Mouse (Mus musculus) hindbrain, embryonic 10.5 days (tissue): ENCODE measurements around the gene Naga. TPM values are rescaled to one million over a fixed set of nuclear protein-coding genes. Genes with fewer than 3 reads are reported as not detected.

Experiments used
- DNase-seq: peaks from one replicate; pipeline ENCODE4 v3.0.0-alpha.2; 2017; ENCODE audit warnings: low spot score
- H3K27ac ChIP-seq: fragments of 300-500 bp; sonication (generic); 2 replicates; pipeline ENCODE4 v1.5.1; 2016; ENCODE audit warnings: mild to moderate bottlenecking, moderate library complexity
- H3K27me3 ChIP-seq: fragments of 300-500 bp; sonication (generic); 2 replicates; pipeline ENCODE4 v1.6.1; 2016; ENCODE audit warnings: mild to moderate bottlenecking; ENCODE audit not compliant: poor library complexity, insufficient read depth, severe bottlenecking
- H3K36me3 ChIP-seq: fragments of 300-500 bp; sonication (generic); 2 replicates; pipeline ENCODE4 v1.6.1; 2016; ENCODE audit warnings: mild to moderate bottlenecking, moderate library complexity
- H3K4me1 ChIP-seq: fragments of 300-500 bp; sonication (generic); replicated peaks from 2 replicates; pipeline ENCODE4 v1.6.1; 2016; ENCODE audit warnings: mild to moderate bottlenecking
- H3K4me3 ChIP-seq: fragments of 300-500 bp; sonication (generic); 2 replicates; pipeline ENCODE4 v1.5.1; 2016; ENCODE audit warnings: mild to moderate bottlenecking, moderate library complexity
- H3K9me3 ChIP-seq: fragments of 300-500 bp; sonication (generic); 2 replicates; pipeline ENCODE4 v1.6.1; 2016; ENCODE audit warnings: mild to moderate bottlenecking, moderate library complexity
- WGBS: fragments of 180-500 bp; shearing (Covaris S2); methylation state at CpG from one replicate; pipeline ENCODE4 v1.1.7; 2016; 5-methylcytosine and 5-hydroxymethylcytosine counted together
- polyA plus RNA-seq: library from polyadenylated mRNA; unstranded; fragments of >200 nt; fragmentation: Nextera tagmentation; extraction: Ambion mirVana; gene quantifications from 2 replicates; pipeline ENCODE4 v1.2.1, GENCODE M21; 2016

Gene Naga
- polyA plus RNA-seq, 1 experiment from 2014 or later, result 24.9 TPM

DNA sequence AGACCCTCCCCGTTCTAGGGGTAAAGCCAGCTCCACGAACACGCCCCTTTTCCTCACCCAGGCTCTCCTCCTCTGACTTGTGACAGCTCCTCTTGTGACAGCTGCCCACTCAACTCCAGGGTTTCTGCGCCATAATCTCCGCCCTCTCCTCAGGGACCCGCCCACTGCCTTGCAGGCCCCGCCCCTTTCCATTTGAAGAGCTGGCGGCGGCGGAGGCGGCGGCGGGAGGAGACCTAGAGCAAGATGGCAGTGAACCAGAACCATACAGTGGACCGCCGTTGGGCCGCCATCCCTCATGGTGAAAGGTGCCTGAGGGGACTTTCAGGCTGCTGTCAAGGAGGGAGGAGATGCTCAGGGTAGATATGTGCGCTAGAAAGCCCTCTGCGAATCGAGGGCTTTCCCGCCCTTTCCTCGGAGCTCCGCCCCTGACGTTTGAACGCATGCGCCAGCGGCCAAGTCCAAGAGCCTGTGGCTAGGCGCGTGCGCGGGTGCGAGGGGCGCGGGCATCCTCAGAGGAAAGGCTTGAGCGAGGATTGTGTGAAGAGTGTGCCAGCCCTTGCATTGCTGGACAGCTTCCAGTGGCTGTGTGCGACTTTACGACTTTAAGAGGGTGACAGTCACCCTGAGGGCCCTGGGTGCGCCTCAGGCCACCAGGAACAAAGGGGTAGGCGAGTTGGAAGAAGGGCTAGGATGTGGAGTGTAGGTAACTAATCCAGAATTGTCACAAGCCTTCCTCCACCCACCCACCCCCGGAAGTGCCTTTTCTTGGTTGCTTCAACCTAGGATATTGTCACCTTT is 39.8 kb downstream of the Naga start, which contains the start of gene Wbp2nl:
Wbp2nl (plus strand) TSS at position 191 of the 798 bp plus-strand sequence.
- Histone ChIP-seq H3K4me1 (peaks cover 16% of the 10 kb centered on the region), H3K27ac (no peak within 1 kb of the TSS), H3K4me3 (no peak within 1 kb of the TSS), H3K36me3 (no peaks in the 10 kb centered on the region), H3K27me3 (peaks cover 12% of the 10 kb centered on the region; the same call in 1 of the 2 replicates), H3K9me3 (peaks cover 5% of the 10 kb centered on the region; the same call in 1 of the 2 replicates)
- no peak for DNase-seq
- 59% methylated on average over 39 of the region's 39 CpGs for whole genome bisulfite sequencing

DNA sequence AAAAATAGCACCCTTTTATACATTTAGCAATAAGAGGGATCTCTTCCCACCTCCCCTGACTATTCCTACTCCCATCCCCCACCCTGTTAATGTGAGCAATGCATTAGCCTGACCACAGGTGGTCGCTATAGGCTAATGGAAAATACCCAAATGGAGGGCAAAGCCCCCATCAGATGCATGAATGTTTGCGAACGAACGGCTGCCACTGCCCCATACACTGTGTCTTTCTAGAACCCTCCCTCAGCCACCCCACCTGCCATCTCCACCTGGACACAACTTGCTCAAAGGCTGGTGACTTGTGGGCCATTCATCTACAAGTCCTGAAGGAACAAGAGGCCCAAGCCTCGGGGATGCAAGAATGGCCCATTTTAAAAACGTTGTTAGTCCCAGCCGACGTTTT is 44.7 kb downstream of the Naga start:
- Histone ChIP-seq H3K27me3 (peaks cover 6% of the 10 kb centered on the region; the same call in 1 of the 2 replicates), H3K27ac (no peak overlapping the region), H3K4me3 (no peak overlapping the region), H3K4me1 (peaks cover 32% of the 10 kb centered on the region), H3K36me3 (peaks cover 30% of the 10 kb centered on the region), H3K9me3 (peaks cover 5% of the 10 kb centered on the region; the same call in 1 of the 2 replicates)
- WGBS, result 53% methylated on average over 8 of the region's 8 CpGs
- DNase-seq, result peak; percentile 36

DNA sequence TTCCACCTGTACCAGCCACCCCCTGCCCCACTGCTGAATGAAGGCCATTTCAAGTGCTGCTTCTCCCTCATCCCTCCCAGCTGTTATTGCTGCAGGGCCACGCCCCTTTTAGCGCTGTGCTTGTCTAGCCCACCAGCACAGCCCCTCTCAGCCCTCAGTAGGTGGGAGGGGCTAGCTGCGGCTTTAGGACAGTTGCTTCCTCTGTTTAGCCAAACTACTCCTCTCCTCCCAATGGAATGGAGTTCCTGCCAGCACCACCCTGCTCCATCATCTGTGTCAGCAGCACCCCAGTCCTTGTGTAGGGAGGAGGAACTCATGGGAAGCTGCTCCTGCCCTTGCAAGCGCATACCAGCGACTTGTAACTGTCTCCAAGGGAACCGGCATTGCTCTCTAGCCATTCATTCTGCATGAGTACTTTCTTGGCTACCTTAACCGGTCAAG is 45.4 kb downstream of the Naga start:
- Histone ChIP-seq H3K4me3 (peak overlapping the region; percentile 32), H3K4me1 (peaks cover 27% of the 10 kb centered on the region), H3K9me3 (no peaks in the 10 kb centered on the region), H3K27me3 (no peaks in the 10 kb centered on the region), H3K36me3 (peaks cover 37% of the 10 kb centered on the region), H3K27ac (peak overlapping the region; percentile 66)
- peak; percentile 70 for DNase-seq
- WGBS, result 8% methylated on average over 7 of the region's 7 CpGs

DNA sequence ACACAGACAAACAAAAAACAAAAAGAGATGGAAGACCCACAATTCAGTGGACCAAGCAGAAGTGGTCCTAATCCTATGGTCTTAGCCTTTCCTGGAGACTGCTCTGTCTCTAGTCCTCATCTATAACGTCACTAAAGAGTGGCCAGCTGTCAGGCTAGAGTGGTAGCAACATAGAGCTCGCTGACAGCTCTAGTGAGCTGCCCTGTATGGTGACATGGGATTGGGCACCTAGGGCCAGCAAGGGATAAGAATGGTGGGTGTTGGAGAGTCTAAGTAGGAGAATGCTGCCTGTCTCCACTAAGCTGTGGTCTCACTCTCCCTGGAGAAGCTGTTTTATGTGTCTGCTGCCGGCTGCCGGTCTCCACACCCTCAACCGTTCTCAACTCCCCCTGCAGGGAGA is 45.9 kb downstream of the Naga start:
- Histone ChIP-seq H3K4me1 (peaks cover 27% of the 10 kb centered on the region), H3K9me3 (no peaks in the 10 kb centered on the region), H3K27me3 (no peaks in the 10 kb centered on the region), H3K4me3 (peak overlapping the region; percentile 32), H3K27ac (peak overlapping the region; percentile 66), H3K36me3 (peaks cover 42% of the 10 kb centered on the region)
- DNase-seq, result no peak
- 20% methylated on average over 5 of the region's 5 CpGs for WGBS

DNA sequence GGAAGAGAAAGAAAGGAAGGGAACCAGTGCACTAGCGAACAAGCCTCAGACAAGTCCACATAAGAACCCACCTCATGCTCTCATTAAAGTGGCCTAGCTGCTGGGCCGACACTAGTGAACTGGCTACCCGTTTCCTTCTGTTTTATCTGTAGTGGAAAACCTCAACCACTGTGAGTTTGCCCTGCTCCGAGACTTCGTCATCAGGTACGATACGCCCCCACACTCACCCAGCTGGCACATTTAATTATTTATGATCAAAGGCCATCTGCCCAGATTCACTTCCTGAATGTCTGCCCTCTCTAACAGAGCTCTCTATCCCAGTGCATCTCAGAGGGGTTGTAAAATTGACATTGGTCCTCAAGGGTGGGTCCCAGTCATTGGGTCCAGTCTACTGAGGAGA is 48.5 kb downstream of the Naga start:
- DNase-seq, result no peak
- H3K4me1 ChIP-seq, result peaks cover 23% of the 10 kb centered on the region
- H3K4me3 ChIP-seq, result no peak overlapping the region
- H3K27me3 ChIP-seq, result no peaks in the 10 kb centered on the region
- 94% methylated on average over 7 of the region's 7 CpGs for WGBS
- peaks cover 68% of the 10 kb centered on the region for H3K36me3 ChIP-seq
- H3K9me3 ChIP-seq, result no peaks in the 10 kb centered on the region
- H3K27ac ChIP-seq, result no peak overlapping the region

DNA sequence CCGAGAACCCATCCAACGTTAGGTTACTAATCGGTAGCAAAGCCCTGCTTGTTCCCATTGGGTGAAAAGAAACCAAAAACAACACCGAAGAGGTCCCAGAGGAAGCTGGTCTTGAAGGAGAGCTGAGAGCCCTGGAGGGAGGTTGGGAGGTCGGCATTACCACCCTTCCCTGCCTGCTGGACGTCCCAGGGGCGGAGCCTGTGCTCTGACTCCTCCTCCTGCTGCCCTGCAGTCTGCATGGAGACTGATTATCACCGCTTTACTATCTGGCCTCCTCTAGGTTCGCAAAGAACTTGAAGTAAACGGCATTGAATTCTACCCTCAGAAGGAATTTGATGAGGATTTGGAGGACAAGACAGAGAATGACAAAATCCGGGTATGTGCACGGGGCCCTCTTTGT is 52.6 kb downstream of the Naga start:
- WGBS, result 71% methylated on average over 12 of the region's 12 CpGs
- Histone ChIP-seq H3K4me3 (no peak overlapping the region), H3K27ac (no peak overlapping the region), H3K4me1 (no peaks in the 10 kb centered on the region), H3K27me3 (no peaks in the 10 kb centered on the region), H3K9me3 (no peaks in the 10 kb centered on the region), H3K36me3 (peaks cover 99% of the 10 kb centered on the region)
- no peak for DNase-seq

DNA sequence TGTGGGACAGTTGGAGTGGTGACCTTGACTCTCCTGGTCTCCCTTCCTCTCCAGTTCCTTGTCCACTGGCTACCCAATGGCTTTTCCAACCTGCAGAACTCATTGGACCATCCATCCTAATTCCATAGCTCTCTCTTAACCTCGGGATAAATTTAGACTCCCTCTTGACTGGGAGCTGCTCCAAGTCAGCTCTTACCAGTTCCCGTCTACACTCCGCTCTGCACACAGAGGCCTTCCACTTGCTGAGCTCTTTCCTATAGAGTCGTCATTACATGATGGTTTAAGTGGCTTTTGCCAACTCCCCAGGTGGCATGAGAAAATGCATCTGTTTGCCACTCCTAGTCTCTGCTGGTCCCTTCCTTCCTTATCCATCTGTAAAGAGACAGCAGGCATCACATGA is 58.1 kb downstream of the Naga start:
- WGBS, result 87% methylated on average over 4 of the region's 4 CpGs

More for the DNA sequence above, 58.1 kb downstream of the Naga start:
- no peak for DNase-seq
- Histone ChIP-seq H3K4me3 (no peak overlapping the region), H3K27me3 (peaks cover under 1% of the 10 kb centered on the region; the same call in 1 of the 2 replicates), H3K9me3 (no peaks in the 10 kb centered on the region), H3K27ac (no peak overlapping the region), H3K36me3 (peaks cover 90% of the 10 kb centered on the region), H3K4me1 (peaks cover 26% of the 10 kb centered on the region)

Other genes with a start within 250 kb of the Naga start
- gene Ccdc134, start 211.0 kb downstream of the Naga start, polyA plus RNA-seq, result 19.6 and 23.4 TPM in 2 replicates
- gene Srebf2, start 191.7 kb downstream of the Naga start, polyA plus RNA-seq, result 211 and 242 TPM in 2 replicates
- gene Shisa8, start 126.1 kb downstream of the Naga start, polyA plus RNA-seq, result 1.6 and 1.8 TPM in 2 replicates
- 0.18 and 0.46 TPM in 2 replicates for gene Tnfrsf13c, start 114.6 kb downstream of the Naga start, polyA plus RNA-seq
- gene Cenpm, start 94.2 kb downstream of the Naga start, polyA plus RNA-seq, result 86.2 and 92.6 TPM in 2 replicates
- 0.17 and 1.5 TPM in 2 replicates for gene 1500009C09Rik, start 86.5 kb downstream of the Naga start, polyA plus RNA-seq
- 72.8 and 111 TPM in 2 replicates for gene Sept3, start 64.0 kb downstream of the Naga start, polyA plus RNA-seq
- 0.19 TPM in 1 of 2 replicates, not detected in the other for gene Wbp2nl, start 40.0 kb downstream of the Naga start, polyA plus RNA-seq
- gene Pheta2, start within 50 bp of the Naga start, polyA plus RNA-seq, result 4.8 TPM in 2 replicates
- gene Smdt1, start within 50 bp of the Naga start, polyA plus RNA-seq, result 269 and 314 TPM in 2 replicates
- gene Ndufa6, start 15.4 kb upstream of the Naga start, polyA plus RNA-seq, result 267 and 273 TPM in 2 replicates
- 2.5 and 3.0 TPM in 2 replicates for gene Cyp2d22, start 41.3 kb upstream of the Naga start, polyA plus RNA-seq
- not detected in 2 replicates for gene Cyp2d11, start 55.1 kb upstream of the Naga start, polyA plus RNA-seq
- not detected in 2 replicates for gene Cyp2d10, start 68.3 kb upstream of the Naga start, polyA plus RNA-seq
- gene Cyp2d9, start 94.5 kb upstream of the Naga start, polyA plus RNA-seq, result not detected in 2 replicates
- gene Cyp2d12, start 216.1 kb upstream of the Naga start, polyA plus RNA-seq, result not detected in 2 replicates